Mouse (Mus musculus) hematopoietic stem cell, adult 5-6 weeks (primary cell): ENCODE results near the gene Cep126. TPM values are rescaled to one million over a fixed set of nuclear protein-coding genes. Genes with fewer than 3 reads are reported as not detected.

Experiments
- ATAC-seq, 2 experiments: fragments of 125-278 bp in 1 of 2; replicated peaks in 1 of 2; 2 replicates each; pipeline ENCODE4 v1.8.0; 2016 to 2017; ENCODE audit warnings: inconsistent platforms in 2 of 2, mild to moderate bottlenecking in 2 of 2, moderate number of reproducible peaks in 2 of 2, low read depth in 1 of 2, moderate TSS enrichment in 1 of 2; ENCODE audit not compliant: low FRiP score in 2 of 2, poor library complexity in 2 of 2, severe bottlenecking in 2 of 2, insufficient read depth in 1 of 2, low TSS enrichment in 1 of 2
- total RNA-seq: library from RNA; stranded (forward); fragments of 172-1452, 232-1000 nt; gene quantifications from 2 replicates; pipeline ENCODE4 v1.2.3, GENCODE M21; 2017

Cep126 gene
- total RNA-seq, 1 experiment from 2014 or later: 2.3 TPM

DNA sequence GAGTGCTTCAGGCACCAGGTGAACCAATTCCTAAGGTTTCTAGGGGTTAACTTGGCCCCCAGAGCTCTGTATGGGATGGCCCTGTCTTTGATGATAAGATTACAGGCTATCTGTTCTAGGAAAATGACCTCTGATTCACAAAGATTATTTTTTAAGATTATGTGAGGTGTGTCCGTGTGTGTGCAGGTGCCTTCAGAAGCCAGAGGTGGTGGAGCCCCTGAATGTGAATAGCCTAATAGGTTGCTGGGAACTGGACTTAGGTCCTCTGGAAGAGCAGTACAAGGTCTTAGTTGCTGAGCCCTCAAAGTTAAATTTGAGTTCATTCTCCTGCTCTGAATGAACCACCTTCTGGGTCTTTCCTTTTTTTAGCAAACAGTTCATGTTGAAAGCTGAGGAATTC is 100.0 kb downstream of the Cep126 start:
- no peak for ATAC-seq

DNA sequence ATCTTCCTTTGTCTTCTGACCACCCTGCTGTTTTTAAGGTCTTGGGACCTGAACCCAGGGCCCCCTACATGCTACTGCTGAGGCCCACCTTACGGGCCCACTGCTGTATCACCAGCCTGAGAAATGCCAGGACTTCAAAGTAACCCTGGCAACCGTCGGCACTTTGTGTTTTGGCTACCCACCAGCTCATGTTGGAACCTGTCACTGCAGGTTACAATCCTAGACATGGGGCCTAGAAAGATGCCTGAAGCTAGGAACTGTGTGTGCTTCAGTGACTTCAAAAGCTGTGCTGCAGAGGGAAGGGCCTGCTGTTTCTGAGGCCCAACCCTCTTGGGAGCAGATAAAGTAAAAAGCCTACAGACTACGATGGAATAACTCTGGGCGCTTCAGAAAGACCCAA is 101.2 kb downstream of the Cep126 start:
- ATAC-seq: no peak

Other genes starting within 250 kb of the Cep126 start
- gene Yap1, start 129.7 kb downstream of the Cep126 start, total RNA-seq: 0.69 and 1.8 TPM in 2 replicates
- gene Cfap300, start 91.5 kb downstream of the Cep126 start, total RNA-seq: 0.99 and 1.0 TPM in 2 replicates